Mouse (Mus musculus) layer of hippocampus, adult 11-12 months (tissue): Measurements from ENCODE around the gene Zic4.

Experiments
- DNase-seq: peaks from one replicate; pipeline ENCODE4 v3.0.0; 2022; ENCODE audit warnings: low spot score

Gene Zic4

GRCm38 (mm10) chr9:91380458-91380914, 18.3 kb downstream of the Zic4 start:
- DNase-seq: no peak

GRCm38 (mm10) chr9:91381284-91382110, 19.3 kb downstream of the Zic4 start:
- DNase-seq: no peak

- DNase-seq: no peak
Observed at GRCm38 (mm10) chr9:91382111-91382379, 19.8 kb downstream of the Zic4 start.

- DNase-seq: no peak
Observed at GRCm38 (mm10) chr9:91382471-91383255, 20.4 kb downstream of the Zic4 start.

GRCm38 (mm10) chr9:91383441-91384135, 21.4 kb downstream of the Zic4 start:
- DNase-seq: no peak

- DNase-seq: no peak
Observed at GRCm38 (mm10) chr9:91384136-91384500, 21.9 kb downstream of the Zic4 start.

GRCm38 (mm10) chr9:91384693-91385560, 22.7 kb downstream of the Zic4 start:
- DNase-seq: no peak

GRCm38 (mm10) chr9:91385561-91386430, 23.6 kb downstream of the Zic4 start:
- DNase-seq: no peak

- no peak for DNase-seq
Observed at GRCm38 (mm10) chr9:91386502-91386890, 24.3 kb downstream of the Zic4 start.

- no peak for DNase-seq
Observed at GRCm38 (mm10) chr9:91386891-91387739, 24.9 kb downstream of the Zic4 start.

- no peak for DNase-seq
Observed at GRCm38 (mm10) chr9:91387740-91388080, 25.5 kb downstream of the Zic4 start.

- no peak for DNase-seq
Observed at GRCm38 (mm10) chr9:91388173-91388572, 26.0 kb downstream of the Zic4 start.

- no peak for DNase-seq
Observed at GRCm38 (mm10) chr9:91393376-91394068, 31.3 kb downstream of the Zic4 start.

GRCm38 (mm10) chr9:91394211-91394646, 32.0 kb downstream of the Zic4 start:
- DNase-seq: no peak

- DNase-seq: no peak
Observed at GRCm38 (mm10) chr9:91395066-91395772, 33.0 kb downstream of the Zic4 start.

GRCm38 (mm10) chr9:91399976-91400375, 37.8 kb downstream of the Zic4 start:
- no peak for DNase-seq

GRCm38 (mm10) chr9:91400482-91401093, 38.4 kb downstream of the Zic4 start:
- no peak for DNase-seq

- no peak for DNase-seq
Observed at GRCm38 (mm10) chr9:91401471-91401870, 39.3 kb downstream of the Zic4 start.
